Mouse (Mus musculus) MEL (cell line): ENCODE measurements at regions not wholly inside any gene's neighbourhood (a gene's known extent, or its start where the extent isn't known, plus 50 kb on each side); places are given as distances from the start of the nearest gene placed in this dataset.

ENCODE experiments used
- DNase-seq: peaks from one replicate; pipeline ENCODE4 v3.0.0; 2011; ENCODE audit warnings: low read depth, low spot score
- H3K27ac ChIP-seq: 2 replicates; pipeline ENCODE4 v1.5.1; 2012; ENCODE audit warnings: low read depth, mild to moderate bottlenecking, control low read depth, low read length, moderate library complexity; ENCODE audit not compliant: control insufficient read depth
- H3K27me3 ChIP-seq, 2 experiments: fragments of 150-350 bp in 1 of 2; sonication (generic) in 1 of 2; 2 replicates each; pipeline ENCODE4 v1.6.1; 2012; ENCODE audit warnings: low read length in 2 of 2, mild to moderate bottlenecking in 2 of 2, improper control_type of control experiment in 1 of 2, moderate library complexity in 1 of 2; ENCODE audit not compliant: insufficient read depth in 2 of 2, control insufficient read depth in 1 of 2
- H3K36me3 ChIP-seq, 2 experiments: 2 replicates each; pipeline ENCODE4 v1.6.1; 2012 to 2014; ENCODE audit warnings: low read length in 2 of 2, improper control_type of control experiment in 1 of 2, inconsistent platforms in 1 of 2, mild to moderate bottlenecking in 1 of 2; ENCODE audit not compliant: insufficient read depth in 2 of 2, control insufficient read depth in 1 of 2
- H3K4me1 ChIP-seq, 2 experiments: fragments of 150-350 bp in 1 of 2; sonication (generic) in 1 of 2; 2 replicates each; pipeline ENCODE4 v1.6.1; 2012; ENCODE audit warnings: low read length in 2 of 2, improper control_type of control experiment in 1 of 2, mild to moderate bottlenecking in 1 of 2; ENCODE audit not compliant: insufficient read depth in 2 of 2, control insufficient read depth in 1 of 2
- H3K4me3 ChIP-seq, 2 experiments: fragments of 150-350 bp in 1 of 2; sonication (generic) in 1 of 2; 2 replicates each; pipeline ENCODE4 v1.5.1; 2012; ENCODE audit warnings: low read depth in 2 of 2, low read length in 2 of 2, mild to moderate bottlenecking in 2 of 2, moderate library complexity in 2 of 2, control low read depth in 1 of 2, improper control_type of control experiment in 1 of 2; ENCODE audit not compliant: control insufficient read depth in 1 of 2, insufficient read depth in 1 of 2
- H3K79me2 ChIP-seq: 2 replicates; pipeline ENCODE4 v1.6.1; 2012; ENCODE audit warnings: mild to moderate bottlenecking, low read length, moderate library complexity; ENCODE audit not compliant: control insufficient read depth, poor library complexity, insufficient read depth
- H3K9ac ChIP-seq: 2 replicates; pipeline ENCODE4 v1.6.1; 2012; ENCODE audit warnings: low read depth, mild to moderate bottlenecking, control low read depth, low read length, moderate library complexity; ENCODE audit not compliant: control insufficient read depth, poor library complexity, severe bottlenecking
- H3K9me3 ChIP-seq: fragments of 150-350 bp; sonication (generic); replicated peaks from 2 replicates; pipeline ENCODE4 v1.6.1; 2012; ENCODE audit warnings: mild to moderate bottlenecking, low read length, improper control_type of control experiment, moderate library complexity; ENCODE audit not compliant: insufficient read depth
- CHD1 ChIP-seq: IDR thresholded peaks from 2 replicates; pipeline ENCODE4 v1.6.1; 2012; ENCODE audit warnings: low read depth, mild to moderate bottlenecking, inconsistent platforms, low read length, improper control_type of control experiment
- CHD2 ChIP-seq: IDR thresholded peaks from 2 replicates; pipeline ENCODE4 v1.6.1; 2011; ENCODE audit warnings: low read length, improper control_type of control experiment
- E2F4 ChIP-seq: IDR thresholded peaks from 2 replicates; pipeline ENCODE4 v1.6.1; 2011; ENCODE audit warnings: low read depth, low read length, improper control_type of control experiment, borderline replicate concordance
- ELF1 ChIP-seq: IDR thresholded peaks from 2 replicates; pipeline ENCODE4 v1.6.1; 2014; ENCODE audit warnings: low read depth, mild to moderate bottlenecking, inconsistent platforms, low read length, improper control_type of control experiment, moderate library complexity
- GABPA ChIP-seq: IDR thresholded peaks from 2 replicates; pipeline ENCODE4 v1.6.1; 2012; ENCODE audit warnings: low read depth, mild to moderate bottlenecking, inconsistent platforms, low read length, improper control_type of control experiment, moderate library complexity
- HCFC1 ChIP-seq: IDR thresholded peaks from 2 replicates; pipeline ENCODE4 v1.6.1; 2012; ENCODE audit warnings: low read depth, mild to moderate bottlenecking, inconsistent platforms, low read length, improper control_type of control experiment, moderate library complexity
- JUND ChIP-seq: IDR thresholded peaks from 2 replicates; pipeline ENCODE4 v1.6.1; 2011; ENCODE audit warnings: low read depth, mild to moderate bottlenecking, improper control_type of control experiment, low read length
- MAX ChIP-seq: IDR thresholded peaks from 2 replicates; pipeline ENCODE4 v1.6.1; 2011; ENCODE audit warnings: low read length, improper control_type of control experiment
- MEF2A ChIP-seq: IDR thresholded peaks from 2 replicates; pipeline ENCODE4 v1.6.1; 2014; ENCODE audit warnings: low read depth, mild to moderate bottlenecking, inconsistent platforms, low read length, improper control_type of control experiment; ENCODE audit not compliant: poor library complexity, insufficient replicate concordance, severe bottlenecking; ENCODE audit errors: extremely low read depth
- MYB ChIP-seq: IDR thresholded peaks from 2 replicates; pipeline ENCODE4 v1.6.1; 2011; ENCODE audit warnings: mild to moderate bottlenecking, low read depth, low read length, improper control_type of control experiment
- RCOR1 ChIP-seq: IDR thresholded peaks from 2 replicates; pipeline ENCODE4 v1.6.1; 2012; ENCODE audit warnings: low read depth, mild to moderate bottlenecking, inconsistent platforms, low read length, improper control_type of control experiment
- SMC3 ChIP-seq: IDR thresholded peaks from 2 replicates; pipeline ENCODE4 v1.6.1; 2011; ENCODE audit warnings: low read depth, low read length, improper control_type of control experiment
- TAL1 ChIP-seq: IDR thresholded peaks from 2 replicates; pipeline ENCODE4 v1.6.1; 2012; ENCODE audit warnings: mild to moderate bottlenecking, inconsistent platforms, low read length, moderate library complexity, mixed read lengths
- ZKSCAN1 ChIP-seq: IDR thresholded peaks from 2 replicates; pipeline ENCODE4 v1.6.1; 2012; ENCODE audit warnings: low read depth, mild to moderate bottlenecking, inconsistent platforms, low read length, improper control_type of control experiment, moderate library complexity

DNA sequence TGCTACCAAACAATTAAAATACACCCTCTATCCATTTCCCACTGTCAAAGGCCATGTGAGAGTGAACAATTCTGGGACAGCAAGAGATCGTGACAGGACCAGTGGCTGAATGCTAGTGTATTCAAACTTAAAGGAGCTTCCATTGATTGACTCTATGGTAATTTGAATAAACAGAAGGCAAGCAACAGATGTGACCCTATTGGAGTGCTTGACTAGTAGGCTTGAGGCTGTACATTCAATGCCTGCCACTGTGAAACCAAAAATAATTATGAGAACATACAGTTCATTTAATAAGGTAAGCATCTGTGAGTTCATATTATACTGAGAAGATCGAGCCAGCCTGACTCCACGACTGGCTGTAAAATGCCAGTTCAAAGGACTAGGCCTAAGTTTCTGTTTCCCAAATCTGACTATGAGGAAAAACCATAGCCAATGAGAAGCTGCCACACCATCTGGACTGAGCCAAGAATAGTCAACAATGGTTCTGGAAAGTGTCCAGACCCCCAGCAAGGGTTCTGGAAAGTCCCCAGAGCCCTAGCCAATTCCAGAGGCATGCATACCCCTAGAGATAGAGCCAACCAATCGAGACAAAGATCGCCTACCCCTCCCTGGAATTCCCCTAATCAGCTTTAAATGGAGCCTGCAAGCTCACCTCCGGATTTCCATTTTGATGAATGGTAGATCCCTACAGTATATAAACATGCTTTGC lies 160.0 kb downstream of the Sec23a start:
- DNase-seq = no peak

DNA sequence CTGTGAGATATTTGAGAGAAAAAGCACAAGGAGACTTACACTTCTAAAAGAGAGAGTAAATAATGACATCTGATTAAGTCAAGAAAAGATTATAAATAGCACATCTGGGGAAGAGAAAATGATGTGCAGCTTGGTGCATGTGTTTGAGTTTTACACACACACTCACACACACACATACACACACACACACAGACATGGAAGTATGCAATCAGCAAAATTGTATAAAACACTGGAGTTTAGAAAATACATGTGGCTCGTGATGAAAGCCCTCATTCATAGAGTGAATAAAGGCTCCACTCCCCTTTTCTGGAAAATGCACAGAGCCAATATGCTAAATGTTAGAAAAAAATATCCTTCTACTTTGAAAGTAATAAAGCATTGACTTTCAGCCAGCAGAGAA lies 182.2 kb downstream of the Sec23a start:
- no peak for DNase-seq
- H3K79me2 ChIP-seq = no peaks in the 10 kb centered on the region
- H3K9me3 ChIP-seq = no peaks in the 10 kb centered on the region
- no peaks in the 10 kb centered on the region for H3K36me3 ChIP-seq
- no peak for TF ChIP-seq MEF2A
- no peak for TF ChIP-seq GABPA
- no peak for TF ChIP-seq MYB
- no peak for TF ChIP-seq ELF1
- no peak for TF ChIP-seq E2F4
- no peaks in the 10 kb centered on the region for H3K4me1 ChIP-seq
- H3K27ac ChIP-seq = no peak overlapping the region
- H3K4me3 ChIP-seq = no peak overlapping the region
- no peaks in the 10 kb centered on the region; a peak in 1 of 4 replicates for H3K27me3 ChIP-seq
- no peak overlapping the region for H3K9ac ChIP-seq

More for the DNA sequence above, 160.0 kb downstream of the Sec23a start:
- Histone ChIP-seq H3K27ac (no peak overlapping the region), H3K9ac (no peak overlapping the region), H3K79me2 (no peaks in the 10 kb centered on the region), H3K9me3 (no peaks in the 10 kb centered on the region), H3K36me3 (no peaks in the 10 kb centered on the region), H3K27me3 (peaks cover 0 to 3% of the 10 kb centered on the region in 2 experiments; a peak in 2 of 4 replicates), H3K4me3 (no peak overlapping the region), H3K4me1 (no peaks in the 10 kb centered on the region)
- TF ChIP-seq SMC3 (no peak), CHD2 (no peak), RCOR1 (no peak), ZKSCAN1 (no peak), HCFC1 (no peak), E2F4 (no peak), MAX (no peak), MYB (no peak), TAL1 (no peak)

DNA sequence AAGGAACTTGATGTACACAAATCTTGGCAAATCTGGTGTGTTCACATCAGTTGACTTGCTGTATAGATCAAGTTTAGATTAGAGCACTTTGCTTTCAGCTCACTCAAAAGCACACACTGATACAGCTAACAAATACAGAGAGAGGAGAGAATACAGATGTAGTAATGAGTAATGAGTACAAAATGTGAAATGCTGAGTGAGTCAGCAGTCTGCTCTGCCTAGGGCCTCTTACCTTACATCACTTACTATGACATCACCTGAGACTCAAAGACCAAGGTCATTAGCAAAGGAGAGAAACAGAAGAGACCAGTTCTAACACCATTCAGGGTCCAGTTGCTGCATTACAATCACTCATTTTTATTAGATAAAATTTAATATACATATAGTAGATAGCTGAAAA lies 184.0 kb downstream of the Sec23a start:
- H3K79me2 ChIP-seq = no peaks in the 10 kb centered on the region
- no peak overlapping the region for H3K4me3 ChIP-seq
- H3K27me3 ChIP-seq = no peaks in the 10 kb centered on the region; a peak in 1 of 4 replicates
- no peak overlapping the region for H3K9ac ChIP-seq
- H3K36me3 ChIP-seq = no peaks in the 10 kb centered on the region
- DNase-seq = no peak
- H3K9me3 ChIP-seq = no peaks in the 10 kb centered on the region
- no peak for TF ChIP-seq JUND
- no peak for TF ChIP-seq CHD1
- TF ChIP-seq GABPA = no peak
- TF ChIP-seq, all 39 proteins: peak for 0
- Histone ChIP-seq H3K4me1 (no peaks in the 10 kb centered on the region), H3K27ac (no peak overlapping the region)
